Mouse (Mus musculus) B cell, adult 2 months (primary cell): Measurements from ENCODE around the gene Becn1.
A peak's percentile ranks its signal among the peaks of the same experiment; 100 is the strongest.
"Not testable (repeated sequence)": the region's sequence is repeated elsewhere in the genome, so short reads cannot be mapped to it uniquely, and the experiment has no call there.

Experiments used
- DNase-seq, 2 experiments: peaks; one replicate each; pipeline ENCODE4 v3.0.0; 2022

Gene Becn1

GRCm38 (mm10) chr11:101302004-101302798 lies at the start of gene Becn1:
TSS of gene Becn1 (minus strand) at chr11:101302286.
- DNase-seq, result peak; percentile 97 to 98

DNA sequence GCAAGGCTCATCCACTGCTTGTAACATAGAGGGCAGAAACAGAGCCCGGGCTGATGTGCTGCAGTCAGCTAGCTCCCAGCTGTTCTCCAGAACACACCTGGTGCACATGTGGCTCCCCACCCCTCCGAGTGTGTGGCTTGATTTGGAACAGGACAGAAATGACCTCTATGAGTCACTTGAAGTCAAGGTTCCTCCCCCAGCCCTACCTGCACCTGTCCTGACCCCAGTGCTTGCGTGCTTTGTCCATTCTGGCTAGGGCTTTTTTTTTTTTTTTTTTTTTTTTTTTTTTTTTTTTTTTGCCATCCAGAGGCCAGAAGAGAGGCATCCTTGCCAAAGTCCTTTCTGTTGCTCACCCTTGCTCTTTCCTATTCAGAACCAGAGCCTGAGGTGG lies 49.6 kb upstream of the Becn1 start:
- DNase-seq, result no peak

- no peak for DNase-seq
Measured at GRCm38 (mm10) chr11:101351100-101351720, 49.1 kb upstream of the Becn1 start.

DNA sequence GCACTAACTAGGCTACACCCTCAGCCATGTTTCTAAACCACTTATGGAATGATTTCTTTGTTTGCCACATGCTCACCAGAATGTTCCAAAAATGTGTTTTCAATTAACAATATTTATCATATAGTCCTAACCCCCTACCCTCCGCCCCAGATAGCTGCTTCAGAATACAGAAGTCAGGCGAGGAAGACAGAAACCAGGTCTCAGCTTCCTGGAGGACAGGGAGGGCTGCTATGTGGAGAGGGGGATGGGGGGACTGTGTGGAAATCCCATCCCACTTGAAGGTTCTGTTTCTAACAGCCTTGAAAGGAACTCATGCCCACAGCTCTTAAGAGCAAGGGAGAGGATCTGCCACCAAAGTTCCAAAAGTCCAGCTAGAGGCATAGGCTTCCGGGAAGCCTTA lies 47.1 kb upstream of the Becn1 start:
- DNase-seq, result no peak

- DNase-seq, result no peak
Measured at GRCm38 (mm10) chr11:101348774-101349173, 46.7 kb upstream of the Becn1 start.

GRCm38 (mm10) chr11:101347083-101347775 lies 45.1 kb upstream of the Becn1 start:
- DNase-seq, result no peak

GRCm38 (mm10) chr11:101338123-101338760 lies 36.2 kb upstream of the Becn1 start:
- no peak for DNase-seq

- DNase-seq, result peak in 1 of 2 experiments; percentile 17
Measured at GRCm38 (mm10) chr11:101335685-101336084, 33.6 kb upstream of the Becn1 start.

- no peak for DNase-seq
Measured at GRCm38 (mm10) chr11:101334516-101334915, 32.4 kb upstream of the Becn1 start.

DNA sequence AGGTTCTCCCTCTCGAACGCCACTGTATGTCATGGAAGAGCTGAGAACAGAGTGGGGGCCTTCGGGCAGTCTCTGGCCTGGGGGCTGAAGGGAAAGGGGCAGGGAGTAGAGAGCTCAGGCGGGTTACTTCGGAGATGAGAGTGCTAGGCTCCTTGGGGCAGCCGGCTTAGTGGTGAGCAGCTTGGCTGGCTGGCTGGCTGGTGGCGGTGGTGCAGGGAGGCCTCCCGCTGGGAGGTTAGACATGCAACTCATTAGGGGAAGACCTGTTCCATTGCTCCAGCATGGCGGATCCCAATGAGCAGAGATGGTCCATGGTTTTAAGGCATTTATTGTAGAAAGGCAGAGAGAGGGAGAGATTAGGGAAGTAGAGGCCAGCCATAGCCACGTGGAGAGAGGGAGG lies 31.9 kb upstream of the Becn1 start:
- DNase-seq, result no peak

- DNase-seq, result no peak
Measured at GRCm38 (mm10) chr11:101332537-101332936, 30.5 kb upstream of the Becn1 start.

DNA sequence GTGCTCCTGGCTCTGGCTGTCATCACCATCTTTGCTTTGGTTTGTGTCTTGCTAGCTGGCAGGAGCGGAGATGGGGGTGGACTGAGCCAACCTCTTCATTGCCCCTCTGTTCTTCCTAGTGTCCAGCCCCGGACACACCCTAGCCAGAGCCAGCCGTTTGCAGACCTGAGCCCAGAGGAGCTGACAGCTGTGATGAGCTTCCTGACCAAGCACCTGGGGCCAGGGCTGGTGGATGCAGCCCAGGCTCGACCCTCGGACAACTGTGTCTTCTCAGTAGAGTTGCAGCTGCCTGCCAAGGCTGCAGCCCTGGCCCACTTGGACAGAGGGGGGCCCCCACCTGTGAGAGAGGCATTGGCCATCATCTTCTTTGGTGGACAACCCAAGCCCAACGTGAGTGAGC lies 28.9 kb upstream of the Becn1 start:
- not testable (repeated sequence) for DNase-seq

DNA sequence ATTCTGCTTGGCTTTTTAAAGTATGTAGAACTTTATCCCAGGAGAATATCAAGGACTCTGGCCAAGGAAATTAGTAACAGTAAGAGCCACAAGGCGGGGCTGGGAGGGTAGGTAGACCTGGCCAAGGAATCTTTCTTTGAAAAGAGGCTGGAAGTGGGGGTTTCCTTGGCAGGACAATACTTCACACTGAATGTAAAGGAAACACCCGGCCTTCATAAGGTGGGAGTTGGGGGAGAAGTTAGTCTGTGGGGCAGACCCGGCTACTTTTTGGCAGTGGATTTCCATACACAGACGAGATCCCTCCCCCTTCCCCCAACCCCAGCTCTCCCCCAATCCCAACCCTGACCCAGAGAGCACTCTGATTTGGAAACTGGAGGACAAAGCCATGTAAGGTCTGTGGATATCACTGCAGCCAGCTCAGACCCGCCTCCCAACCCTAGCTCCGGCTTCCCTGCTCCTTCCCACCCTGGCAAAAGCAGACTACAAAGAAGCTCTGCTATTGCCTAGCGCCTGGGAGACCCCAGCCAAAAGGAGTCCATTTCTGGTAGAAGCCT lies 28.4 kb upstream of the Becn1 start, which contains the start of gene Aoc3:
TSS of gene Aoc3 (plus strand) at position 235 of the 554 bp plus-strand sequence.
- no peak for DNase-seq

- no peak for DNase-seq
Measured at GRCm38 (mm10) chr11:101328941-101329635, 27.0 kb upstream of the Becn1 start.

DNA sequence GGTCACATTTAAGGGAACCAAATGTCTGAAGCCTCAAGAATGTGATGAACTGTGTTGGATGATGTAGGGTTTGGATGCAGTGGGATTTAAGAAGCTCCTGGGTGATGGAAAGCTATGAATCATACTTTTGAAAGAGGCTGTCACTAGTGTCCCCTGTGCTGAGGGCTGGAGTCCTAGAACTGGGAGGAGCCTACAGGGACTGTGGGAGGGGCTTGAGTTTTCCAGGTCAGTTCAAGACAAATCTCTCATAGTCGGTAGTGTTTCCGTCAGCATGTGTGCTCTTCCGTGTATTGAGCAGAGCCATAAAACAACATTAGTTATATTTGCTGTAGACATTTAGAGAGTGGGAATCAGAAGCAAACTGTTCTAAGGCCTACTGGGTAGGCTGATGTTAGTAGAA lies 25.2 kb upstream of the Becn1 start:
- DNase-seq, result no peak

DNA sequence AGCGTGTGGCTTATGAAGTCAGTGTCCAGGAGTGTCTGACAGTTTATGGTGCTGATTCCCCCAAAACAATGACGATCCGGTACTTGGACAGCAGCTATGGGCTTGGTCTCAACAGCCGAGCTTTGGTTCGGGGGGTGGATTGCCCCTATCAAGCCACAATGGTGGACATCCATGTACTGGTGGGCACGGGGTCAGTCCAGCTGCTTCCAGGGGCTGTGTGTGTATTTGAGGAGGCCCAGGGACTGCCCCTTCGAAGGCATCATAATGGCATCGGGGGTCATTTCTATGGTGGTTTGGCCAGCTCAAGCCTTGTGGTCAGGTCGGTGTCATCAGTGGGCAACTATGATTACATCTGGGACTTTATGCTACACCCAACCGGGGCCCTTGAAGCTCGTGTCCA lies 24.1 kb upstream of the Becn1 start:
- no peak for DNase-seq

DNA sequence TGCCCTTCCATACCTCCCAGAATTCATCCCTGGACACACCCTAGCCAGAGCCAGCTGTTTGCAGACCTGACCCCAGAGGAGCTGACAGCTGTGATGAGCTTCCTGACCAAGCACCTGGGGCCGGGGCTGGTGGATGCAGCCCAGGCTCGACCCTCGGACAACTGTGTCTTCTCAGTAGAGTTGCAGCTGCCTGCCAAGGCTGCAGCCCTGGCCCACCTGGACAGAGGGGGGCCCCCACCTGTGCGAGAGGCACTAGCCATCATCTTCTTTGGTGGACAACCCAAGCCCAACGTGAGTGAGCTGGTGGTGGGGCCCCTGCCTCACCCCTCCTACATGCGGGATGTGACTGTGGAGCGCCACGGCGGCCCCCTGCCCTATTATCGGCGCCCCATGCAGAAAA lies 23.1 kb upstream of the Becn1 start:
- DNase-seq, result not testable (repeated sequence)

GRCm38 (mm10) chr11:101324763-101325162 lies 22.7 kb upstream of the Becn1 start, which contains the start of gene Aoc2:
TSS of gene Aoc2 (plus strand) at chr11:101325063.
- DNase-seq, result no peak

- DNase-seq, result peak; percentile 28 to 42
Measured at GRCm38 (mm10) chr11:101323609-101324008, 21.5 kb upstream of the Becn1 start.

DNA sequence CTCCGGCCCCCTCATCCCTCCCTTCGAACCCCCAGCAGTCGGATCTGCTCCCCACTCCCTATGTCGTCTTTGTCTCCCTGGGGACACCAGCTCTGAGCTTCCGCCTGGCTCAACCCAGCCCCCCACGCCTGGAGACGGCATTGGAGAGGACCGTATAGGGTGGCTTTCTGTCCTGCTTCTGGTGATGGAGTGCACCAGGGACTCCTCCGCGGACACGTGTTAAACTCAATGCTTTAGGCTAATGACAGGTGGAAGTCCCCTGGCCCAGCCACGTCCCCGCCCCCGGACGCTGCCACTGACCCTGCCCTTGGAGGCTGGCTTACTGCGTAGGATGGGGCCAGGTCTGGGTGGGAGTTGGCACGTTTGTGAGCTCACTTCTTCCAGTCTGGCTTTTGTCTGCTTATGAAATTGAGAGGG lies 14.4 kb upstream of the Becn1 start:
- DNase-seq, result no peak

DNA sequence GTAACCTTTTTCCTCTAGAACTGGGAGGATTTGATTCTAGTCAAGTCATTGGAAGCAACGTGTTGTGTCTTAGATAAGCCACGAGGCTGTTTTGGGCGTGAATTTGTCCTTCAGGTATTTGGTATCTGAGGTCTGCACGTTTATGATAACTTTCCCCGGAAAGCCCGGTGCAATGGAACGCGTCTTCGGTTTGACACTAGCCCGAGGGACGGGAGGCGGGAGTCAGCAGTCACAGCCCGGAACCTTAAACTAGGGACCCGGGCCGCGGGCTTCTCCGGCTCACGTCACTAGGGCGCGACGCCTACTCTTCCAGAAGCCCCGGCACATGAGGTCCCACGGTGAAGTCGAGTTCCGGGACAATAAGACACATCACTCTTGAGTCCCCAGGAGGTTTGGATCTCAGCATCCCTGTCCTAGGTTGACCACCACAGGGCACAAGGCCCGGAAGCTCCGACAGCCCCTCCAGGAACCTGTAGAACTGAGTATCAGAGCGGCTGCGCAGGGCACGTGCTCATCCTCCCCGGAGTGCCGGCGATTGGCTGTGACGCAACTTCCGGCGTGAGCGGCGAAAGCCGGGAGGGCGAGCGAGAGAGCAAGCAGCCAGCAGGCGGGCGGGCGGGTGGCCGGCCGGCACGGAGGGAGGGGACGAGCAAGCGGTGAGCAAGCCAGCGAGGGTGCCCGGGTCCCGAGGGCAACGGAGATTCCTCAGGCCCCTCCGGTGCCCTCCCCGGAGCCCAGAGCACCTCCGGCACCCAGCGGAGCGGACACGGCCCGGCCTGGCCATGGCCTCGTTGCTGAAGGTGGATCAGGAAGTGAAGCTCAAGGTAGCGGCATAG lies 13.8 kb upstream of the Becn1 start, which contains the start of gene Psme3:
TSS of gene Psme3 (plus strand) at position 549 of the 836 bp plus-strand sequence.
- peak; percentile 92 to 95 for DNase-seq
